Mouse (Mus musculus) left cerebral cortex, adult 2 months (tissue): ENCODE measurements around the gene Ankrd6. TPM values are rescaled to one million over a fixed set of nuclear protein-coding genes. Genes with fewer than 3 reads are reported as not detected.

Source experiments
- DNase-seq, 2 experiments: peaks; one replicate each; pipeline ENCODE4 v3.0.0; 2021 to 2022; ENCODE audit warnings: low spot score in 2 of 2, mixed read lengths in 1 of 2; ENCODE audit errors: extremely low spot score in 1 of 2
- H3K27ac ChIP-seq: fragments of 200-600 bp; 2 replicates; pipeline ENCODE4 v1.8.1; 2022
- H3K4me3 ChIP-seq: fragments of 200-600 bp; 2 replicates; pipeline ENCODE4 v1.8.1; 2022
- CTCF ChIP-seq: fragments of 200-600 bp; IDR thresholded peaks from 2 replicates; pipeline ENCODE4 v1.8.1; 2022; ENCODE audit warnings: antibody characterized with exemption, mild to moderate bottlenecking, moderate library complexity
- intact Hi-C: fragments of 180-260 bp; cut with DNase I; formaldehyde crosslinking; loops from one replicate; pipeline ENCODE4 v1.15.1; 2025
- total RNA-seq, 2 experiments: library from RNA; stranded (reverse); gene quantifications; 2 replicates each; pipeline ENCODE4 v1.2.3; 2021

Gene Ankrd6
- total RNA-seq, 2 experiments from 2014 or later = 51.6 to 54.5 TPM

DNA sequence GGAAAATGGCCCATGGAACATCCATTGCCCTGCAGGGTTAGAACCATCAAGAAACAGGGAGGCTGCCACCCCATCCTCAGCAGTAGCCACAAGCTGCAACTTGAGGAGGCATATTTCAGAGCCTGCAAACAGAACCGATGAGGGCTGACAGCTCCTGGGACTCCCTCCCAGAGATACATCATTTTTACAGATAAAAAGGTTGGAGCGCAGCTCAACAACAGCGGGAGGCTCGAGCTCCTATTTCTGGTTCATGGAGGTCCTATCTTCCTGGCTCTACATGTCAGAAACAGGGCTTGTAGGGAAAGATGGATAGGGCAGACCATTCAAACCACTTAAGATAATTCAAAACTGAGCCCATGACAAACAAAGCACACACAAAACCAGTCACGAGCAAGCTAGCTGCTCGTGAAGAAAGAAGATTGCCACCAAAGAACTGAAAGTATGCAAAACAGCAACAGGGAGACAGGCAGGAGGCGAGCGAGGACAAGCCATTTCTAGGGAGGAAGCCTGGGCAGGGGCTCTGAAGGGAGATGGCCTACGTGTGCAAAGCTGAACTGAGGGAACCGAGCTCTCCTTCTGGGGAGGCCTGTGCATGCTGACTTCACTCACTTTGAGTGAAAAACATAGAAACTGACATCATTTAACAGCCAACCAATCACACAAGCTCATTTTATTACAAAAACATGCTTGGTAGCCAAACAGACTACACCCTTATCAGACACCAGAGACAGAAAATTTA is 60.5 kb downstream of the Ankrd6 start:
- Histone ChIP-seq H3K4me3 (no peak overlapping the region), H3K27ac (peak overlapping the region; percentile 53)
- no peak for TF ChIP-seq CTCF
- no peak for DNase-seq
- intact Hi-C loops = no loop called here

DNA sequence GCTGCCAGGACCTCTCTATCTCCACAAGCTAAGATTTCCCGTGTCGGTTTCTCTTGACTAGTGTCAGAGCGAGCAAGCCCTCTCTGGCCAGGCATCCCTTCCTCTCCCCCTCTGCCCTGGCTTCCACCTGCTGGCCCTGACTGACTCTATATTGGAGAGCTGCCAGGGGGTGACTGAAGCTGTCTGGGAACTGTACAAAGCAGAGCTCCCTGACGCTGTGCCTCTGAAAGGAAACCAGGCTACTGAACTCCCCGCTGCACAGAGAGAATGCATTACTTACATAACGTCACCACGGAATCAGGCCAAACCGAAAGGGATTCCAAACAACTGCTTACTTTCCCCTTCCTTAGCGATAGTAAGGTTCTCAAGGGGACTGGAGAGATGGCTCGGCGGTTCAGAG is 61.4 kb downstream of the Ankrd6 start:
- peak overlapping the region; percentile 52 for H3K27ac ChIP-seq
- no peak overlapping the region for H3K4me3 ChIP-seq
- peak in 1 of 2 experiments; percentile 23 for DNase-seq

DNA sequence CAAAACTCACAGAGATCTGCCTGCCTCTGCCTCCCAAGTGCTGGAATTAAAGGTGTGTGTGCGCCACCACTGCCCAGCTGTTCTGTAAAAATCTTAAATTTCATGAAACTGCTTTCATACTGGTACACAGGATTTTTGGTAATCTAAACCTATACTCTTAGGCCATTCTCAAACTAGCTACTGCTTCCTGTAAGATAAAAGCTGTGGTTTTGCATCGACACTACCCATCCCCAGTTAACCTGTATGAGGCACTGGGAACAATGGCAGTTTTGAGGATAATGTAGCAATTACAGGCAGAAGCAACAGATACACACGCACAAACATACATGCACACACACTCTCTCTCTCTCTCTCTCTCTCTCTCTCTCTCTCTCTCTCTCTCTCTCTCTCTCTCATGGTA is 64.2 kb downstream of the Ankrd6 start:
- H3K27ac ChIP-seq = no peak overlapping the region
- no peak for TF ChIP-seq CTCF
- no peak for DNase-seq
- no peak overlapping the region for H3K4me3 ChIP-seq
- intact Hi-C loops = no loop called here

More for the DNA sequence above, 61.4 kb downstream of the Ankrd6 start:
- no peak for TF ChIP-seq CTCF
- intact Hi-C loops = no loop called here

DNA sequence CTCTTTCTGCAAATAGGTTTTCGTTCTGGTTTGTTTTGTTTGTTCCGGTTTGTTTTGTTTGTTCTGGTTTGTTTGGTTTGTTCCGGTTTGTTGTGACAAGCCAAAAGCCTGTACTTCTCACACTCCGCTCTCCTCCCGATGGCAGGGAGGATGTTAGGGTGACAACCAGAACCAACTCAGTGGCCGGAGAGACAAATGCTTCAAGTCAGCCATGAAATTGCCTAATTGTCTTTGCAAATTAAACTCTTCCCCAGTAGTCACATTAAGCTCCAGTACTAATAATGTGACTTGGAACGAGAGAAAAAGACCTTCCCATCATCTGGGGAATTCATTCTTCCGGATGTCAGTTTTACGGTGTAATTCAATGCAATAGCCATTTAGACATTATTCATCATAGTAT is 66.0 kb downstream of the Ankrd6 start:
- DNase-seq = no peak
- H3K27ac ChIP-seq = no peak overlapping the region
- intact Hi-C loops = no loop called here
- no peak overlapping the region for H3K4me3 ChIP-seq
- no peak for TF ChIP-seq CTCF

DNA sequence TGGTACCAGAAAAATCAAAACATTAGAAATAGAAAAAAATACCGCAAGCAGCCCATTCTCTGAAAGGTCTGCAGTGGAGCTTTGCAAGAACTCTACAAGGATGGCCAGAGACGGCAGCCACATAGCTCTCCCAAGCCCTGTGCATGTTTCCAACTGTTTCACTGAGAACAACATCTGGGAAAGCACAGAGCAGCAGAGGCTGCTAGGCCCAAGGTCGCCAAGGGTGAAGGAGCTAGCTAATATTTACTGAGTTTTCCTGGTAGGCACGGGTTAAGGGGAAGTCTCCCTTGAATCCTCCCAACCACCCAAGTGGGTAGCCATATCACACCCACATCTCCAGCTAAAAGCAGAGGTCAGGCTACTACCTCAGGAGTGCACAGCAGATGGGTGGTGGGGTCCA is 69.6 kb downstream of the Ankrd6 start:
- DNase-seq = no peak
- intact Hi-C loops = no loop called here
- TF ChIP-seq CTCF = no peak
- Histone ChIP-seq H3K4me3 (no peak overlapping the region), H3K27ac (no peak overlapping the region)

DNA sequence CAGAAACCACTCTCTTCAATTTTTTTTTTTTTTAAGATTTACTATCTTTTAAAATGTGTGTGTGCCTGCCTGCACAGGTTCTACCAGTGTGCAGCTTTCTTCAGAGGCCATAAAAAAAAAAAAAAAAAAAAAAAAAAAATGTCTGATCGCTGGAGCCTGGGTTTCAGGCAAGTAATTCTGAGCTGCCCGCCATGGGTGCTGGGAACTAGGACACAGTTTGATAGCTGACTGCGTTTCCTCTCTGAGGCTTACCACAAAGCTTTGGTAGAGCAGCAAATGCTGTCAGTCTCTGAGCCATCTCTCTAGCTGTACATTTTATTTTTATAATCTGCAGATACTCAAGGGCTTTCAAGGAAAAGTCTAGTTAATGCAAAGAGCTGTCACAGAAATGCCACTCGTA is 76.0 kb downstream of the Ankrd6 start:
- intact Hi-C loops = no loop called here
- TF ChIP-seq CTCF = no peak
- no peak for DNase-seq
- no peak overlapping the region for H3K4me3 ChIP-seq
- H3K27ac ChIP-seq = no peak overlapping the region

DNA sequence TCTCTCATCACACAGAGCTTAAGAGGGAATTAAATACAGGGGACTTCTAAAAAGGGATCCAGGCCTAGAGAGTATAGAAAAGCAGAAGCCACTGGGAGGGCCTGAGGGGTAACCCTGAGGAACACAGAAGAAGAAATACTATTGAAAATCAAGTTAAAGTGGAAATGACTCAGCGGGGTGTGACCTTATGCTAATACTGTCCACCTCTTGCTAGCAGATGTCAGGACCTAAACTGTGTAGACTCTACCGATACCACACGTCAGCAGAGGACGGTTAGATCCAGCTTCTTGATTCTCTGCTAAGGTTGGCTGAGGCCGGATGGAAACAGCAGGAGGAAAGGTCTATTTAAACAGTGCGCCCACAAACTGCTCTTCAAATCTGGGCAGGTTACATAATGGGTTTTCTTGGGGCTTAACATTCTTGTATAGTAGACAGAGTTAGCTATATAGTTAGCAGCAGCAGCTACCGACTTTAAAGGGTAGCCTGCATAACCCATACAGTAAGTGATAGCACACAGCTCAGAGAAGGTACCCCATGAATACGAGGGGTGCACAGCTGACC is 78.4 kb downstream of the Ankrd6 start:
- Histone ChIP-seq H3K4me3 (no peak overlapping the region), H3K27ac (peak overlapping the region; percentile 55; the same call in 1 of the 2 replicates)
- DNase-seq = no peak
- TF ChIP-seq CTCF = no peak
- intact Hi-C loops = no loop called here

DNA sequence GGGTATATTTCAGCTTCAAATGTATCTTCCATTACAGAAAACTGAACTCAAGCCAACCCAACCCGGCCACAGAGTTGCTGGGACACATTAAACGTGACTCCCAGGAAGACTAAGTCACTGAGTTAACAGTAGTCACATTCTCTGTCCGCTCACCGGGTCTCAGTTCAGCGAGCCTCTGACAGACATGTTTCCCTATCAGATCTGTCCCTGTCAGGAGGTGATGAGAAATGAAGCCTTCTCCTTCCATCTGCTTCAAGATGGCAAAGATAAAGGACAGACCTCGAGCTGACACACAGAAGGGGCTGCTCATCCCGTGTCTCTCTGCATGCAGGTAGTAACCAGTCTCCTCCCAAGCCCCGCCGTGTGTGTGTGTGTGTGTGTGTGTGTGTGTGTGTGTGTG is 81.3 kb downstream of the Ankrd6 start:
- TF ChIP-seq CTCF = no peak

DNA sequence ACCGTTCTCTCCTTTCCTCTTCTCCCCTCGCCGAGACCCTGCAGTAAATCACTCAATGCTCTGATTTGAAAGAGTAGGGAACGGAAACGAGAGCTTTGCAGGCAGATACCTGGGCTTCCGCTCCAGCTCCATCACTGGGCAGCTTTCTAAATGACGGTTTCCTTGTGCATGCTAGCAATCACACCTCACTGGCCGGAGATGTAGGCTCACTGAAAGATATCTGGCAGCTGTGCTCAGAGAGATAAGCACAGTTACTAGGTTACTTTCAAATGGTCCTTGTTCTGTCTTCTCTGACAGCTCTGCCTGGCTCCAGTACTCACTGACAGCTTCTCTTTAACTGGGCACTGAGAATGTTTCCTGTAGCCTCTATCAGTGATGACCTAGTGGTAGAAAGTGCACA is 81.8 kb downstream of the Ankrd6 start:
- Histone ChIP-seq H3K27ac (peak overlapping the region; percentile 70), H3K4me3 (no peak overlapping the region)
- intact Hi-C loops = no loop called here
- DNase-seq = no peak
- TF ChIP-seq CTCF = no peak

More for the DNA sequence above, 81.3 kb downstream of the Ankrd6 start:
- intact Hi-C loops = no loop called here
- H3K4me3 ChIP-seq = no peak overlapping the region
- DNase-seq = no peak
- peak overlapping the region; percentile 70; the same call in 1 of the 2 replicates for H3K27ac ChIP-seq

DNA sequence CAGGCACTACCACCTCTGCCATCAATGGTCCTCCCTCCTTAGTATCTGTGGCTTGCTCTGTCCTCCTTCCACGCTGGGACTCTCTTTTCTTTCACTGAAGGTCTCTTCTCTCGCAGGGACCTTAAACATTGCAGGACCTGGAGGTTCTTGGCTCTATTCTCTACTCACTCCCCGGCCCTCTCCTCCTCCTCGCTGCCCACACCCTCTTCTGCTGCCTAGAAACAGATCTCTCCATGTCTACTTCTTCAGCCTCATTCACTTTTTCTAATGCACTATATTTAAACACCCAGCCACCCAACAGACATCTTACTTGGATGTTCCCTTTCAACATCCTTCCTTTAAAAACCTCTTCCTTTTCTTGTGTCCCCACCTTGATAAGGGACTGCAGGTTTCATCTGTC is 82.2 kb downstream of the Ankrd6 start:
- H3K4me3 ChIP-seq = no peak overlapping the region

DNA sequence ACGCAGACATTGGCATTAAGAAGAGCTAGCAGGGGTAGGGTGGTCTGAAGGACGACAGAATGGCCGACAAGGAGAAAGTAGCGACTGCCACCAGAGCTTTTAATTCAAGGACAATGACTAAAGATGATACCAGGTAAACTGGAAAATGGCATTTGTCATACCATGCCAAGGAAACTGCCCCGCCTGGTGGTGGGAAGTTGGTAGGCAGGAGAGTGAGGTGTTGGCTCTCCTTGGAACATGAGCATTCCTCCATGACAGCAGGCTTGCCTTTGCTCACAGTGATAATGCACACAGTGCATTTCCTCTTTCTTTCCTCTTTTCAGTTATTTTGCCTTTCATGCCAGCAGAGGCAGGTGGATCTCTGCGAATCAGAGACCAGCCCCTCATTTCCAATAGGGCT is 83.2 kb downstream of the Ankrd6 start:
- no peak; the same call in 1 of the 2 replicates for TF ChIP-seq CTCF
- no peak for DNase-seq
- no peak overlapping the region for H3K27ac ChIP-seq
- no peak overlapping the region for H3K4me3 ChIP-seq
- intact Hi-C loops = no loop called here

More for the DNA sequence above, 82.2 kb downstream of the Ankrd6 start:
- intact Hi-C loops = no loop called here
- TF ChIP-seq CTCF = no peak
- H3K27ac ChIP-seq = peak overlapping the region; percentile 70
- DNase-seq = no peak

DNA sequence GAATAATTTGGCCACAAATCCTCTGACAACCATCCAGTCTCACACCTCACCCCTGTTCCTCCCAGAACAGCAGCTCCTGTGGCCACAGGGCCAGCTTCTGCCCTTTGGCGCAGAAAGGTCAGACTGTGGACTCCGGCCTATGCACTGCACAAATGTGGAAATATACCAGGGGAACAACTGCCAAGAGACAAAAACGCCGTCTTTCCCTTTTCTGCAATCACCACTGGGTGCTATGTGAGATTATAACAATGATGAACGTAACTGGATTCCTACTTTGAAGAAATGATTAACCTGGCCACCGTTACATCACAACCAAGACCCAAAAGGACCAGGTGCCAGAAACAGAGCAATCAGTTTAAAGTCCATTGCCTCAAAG is 85.8 kb downstream of the Ankrd6 start:
- TF ChIP-seq CTCF = no peak
- Histone ChIP-seq H3K4me3 (peak overlapping the region; percentile 51), H3K27ac (peak overlapping the region; percentile 76; the same call in 1 of the 2 replicates)
- intact Hi-C loops = no loop called here
- no peak for DNase-seq
